11 mouse cellular contexts compared by ENCODE assay signal in genomic region chr17:74265636-74266035, GRCm38 (mm10). TPM values are rescaled to one million over a fixed set of nuclear protein-coding genes. Genes with fewer than 3 reads are reported as not detected.
A peak's percentile ranks its signal among the peaks of the same experiment; 100 is the strongest.
DNase-seq lines count a peak whose midpoint lies in the region; ATAC-seq lines count a peak whose summit lies in the region.
"Had no signal": no experiment of that assay in that cellular context is flagged by ENCODE, and none has a peak within 500 bp of the region (broad histone marks: within the 10 kb centered on the region; RNA-seq: fewer than 3 reads in every experiment).

No protein-coding gene starts in this region.

- H3K36me3 ChIP-seq in heart, embryonic 15.5 days = no peaks in the 10 kb centered on the region
- peaks cover 26% of the 10 kb centered on the region for H3K36me3 ChIP-seq in liver, embryonic 12.5 days
- H3K36me3 ChIP-seq in intestine, embryonic 16.5 days (ENCODE audit: control insufficient read depth, insufficient read depth, low read length) = no peaks in the 10 kb centered on the region
- H3K36me3 ChIP-seq in midbrain, embryonic 14.5 days (ENCODE audit: control insufficient read depth, insufficient read depth, low read length) = no peaks in the 10 kb centered on the region

- no peaks in the 10 kb centered on the region for H3K27me3 ChIP-seq in heart, embryonic 15.5 days
- H3K27me3 ChIP-seq in liver, embryonic 12.5 days (replicated peaks) = no peaks in the 10 kb centered on the region
- H3K27me3 ChIP-seq in intestine, embryonic 16.5 days (replicated peaks; ENCODE audit: control insufficient read depth, insufficient read depth, low read length) = no peaks in the 10 kb centered on the region
- H3K27me3 ChIP-seq in midbrain, embryonic 14.5 days (ENCODE audit: control insufficient read depth, insufficient read depth, low read length) = no peaks in the 10 kb centered on the region

- no peak overlapping the region for H3K4me2 ChIP-seq in heart, embryonic 15.5 days
- H3K4me2 ChIP-seq in liver, embryonic 12.5 days = peak overlapping the region; percentile 55; the same call in 1 of the 2 replicates
- no peak overlapping the region for H3K4me2 ChIP-seq in intestine, embryonic 16.5 days (ENCODE audit: low read depth, low read length)
- H3K4me2 ChIP-seq in midbrain, embryonic 14.5 days (ENCODE audit: low read length) = no peak overlapping the region

- peak overlapping the region; percentile 65 for H3K27ac ChIP-seq in heart, embryonic 15.5 days
- peak overlapping the region; percentile 94 for H3K27ac ChIP-seq in liver, embryonic 12.5 days
- peak overlapping the region; percentile 57; the same call in 1 of the 2 replicates for H3K27ac ChIP-seq in intestine, embryonic 16.5 days (ENCODE audit: low read length)
- H3K27ac ChIP-seq in midbrain, embryonic 14.5 days (replicated peaks; ENCODE audit: low read depth, low read length) = peak overlapping the region; percentile 46; the same call in 1 of the 2 replicates

- no peak for ATAC-seq in heart, embryonic 15.5 days (replicated peaks; ENCODE audit: insufficient number of reproducible peaks, insufficient read depth, low FRiP score, low read depth)
- no peak for ATAC-seq in liver, embryonic 12.5 days
- no peak for ATAC-seq in intestine, embryonic 16.5 days
- ATAC-seq in midbrain, embryonic 14.5 days (ENCODE audit: low FRiP score, low TSS enrichment) = no peak

- peaks cover 27% of the 10 kb centered on the region for H3K4me1 ChIP-seq in heart, embryonic 15.5 days (replicated peaks)
- H3K4me1 ChIP-seq in liver, embryonic 12.5 days = peaks cover 83% of the 10 kb centered on the region
- H3K4me1 ChIP-seq in intestine, embryonic 16.5 days (ENCODE audit: control insufficient read depth, insufficient read depth, low read length) = peaks cover 15% of the 10 kb centered on the region
- peaks cover 9% of the 10 kb centered on the region for H3K4me1 ChIP-seq in midbrain, embryonic 14.5 days (ENCODE audit: control insufficient read depth, insufficient read depth, low read length)

- DNase-seq in heart, postnatal 4 days = no peak
- DNase-seq in liver = no peak
- no peak for DNase-seq in midbrain, embryonic 14.5 days
- no peak for DNase-seq in retina, embryonic 14.5 days (ENCODE audit: low spot score)
- DNase-seq: adrenal gland, postnatal 14 days; kidney, postnatal 25 days; spleen, adult 18-20 months had no signal

- H3K4me3 ChIP-seq in heart, embryonic 15.5 days = no peak overlapping the region
- no peak overlapping the region for H3K4me3 ChIP-seq in liver, embryonic 12.5 days
- no peak overlapping the region for H3K4me3 ChIP-seq in intestine, embryonic 16.5 days (ENCODE audit: low read length)
- H3K4me3 ChIP-seq in midbrain, embryonic 14.5 days (replicated peaks; ENCODE audit: low read depth, low read length) = no peak overlapping the region
- H3K4me3 ChIP-seq: erythroblast, embryonic 14.5 days had no signal

- WGBS in heart, embryonic 15.5 days = 43% methylated on average over 1 of the region's 1 CpGs
- WGBS in liver, embryonic 12.5 days (ENCODE audit: insufficient replicate concordance) = 46% methylated on average over 1 of the region's 1 CpGs
- WGBS in intestine, embryonic 16.5 days = 38% methylated on average over 1 of the region's 1 CpGs
- 44% methylated on average over 1 of the region's 1 CpGs for WGBS in midbrain, embryonic 14.5 days

- no peaks in the 10 kb centered on the region for H3K9me3 ChIP-seq in heart, embryonic 15.5 days (replicated peaks)
- H3K9me3 ChIP-seq in liver, embryonic 12.5 days (replicated peaks) = peaks cover 11% of the 10 kb centered on the region
- H3K9me3 ChIP-seq in intestine, embryonic 16.5 days (ENCODE audit: control insufficient read depth, low read length) = no peaks in the 10 kb centered on the region
- no peaks in the 10 kb centered on the region for H3K9me3 ChIP-seq in midbrain, embryonic 14.5 days (ENCODE audit: control insufficient read depth, low read length)

- no peak overlapping the region for H3K9ac ChIP-seq in heart, embryonic 15.5 days
- H3K9ac ChIP-seq in liver, embryonic 12.5 days = peak overlapping the region; percentile 45; the same call in 1 of the 2 replicates
- H3K9ac ChIP-seq in intestine, embryonic 16.5 days (ENCODE audit: low read depth, low read length) = no peak overlapping the region
- no peak overlapping the region for H3K9ac ChIP-seq in midbrain, embryonic 14.5 days (replicated peaks; ENCODE audit: low read length)

RNA-seq across cellular contexts. Expression of gene Memo1, which starts 29.7 kb away (rescaled TPM):
- polyA plus RNA-seq in heart, embryonic 15.5 days (2015; fragmentation: Nextera tagmentation; extraction: Ambion mirVana) = 59.8 and 64.1 TPM in 2 replicates
- 10 to 100 TPM; 74.4 to 78.4 TPM for total RNA-seq in heart, postnatal 4 days (2021)
- 97.7 and 98.5 TPM in 2 replicates for polyA plus RNA-seq in liver, embryonic 12.5 days (2016; fragmentation: Nextera tagmentation; extraction: Ambion mirVana)
- 63.6 and 70.2 TPM in 2 replicates for polyA plus RNA-seq in intestine, embryonic 16.5 days (2015; fragmentation: Nextera tagmentation; extraction: Ambion mirVana)
- 59.3 and 64.0 TPM in 2 replicates for polyA plus RNA-seq in midbrain, embryonic 14.5 days (2014; fragmentation: Nextera tagmentation; extraction: Ambion mirVana)

RNA-seq across cellular contexts. Expression of gene Dpy30, which starts 58.1 kb away (rescaled TPM):
- polyA plus RNA-seq in heart, embryonic 15.5 days (2015; fragmentation: Nextera tagmentation; extraction: Ambion mirVana) = 156 and 195 TPM in 2 replicates
- total RNA-seq in heart, postnatal 4 days (2021) = 10 to 100 TPM; 80.7 to 87.4 TPM
- polyA plus RNA-seq in liver, embryonic 12.5 days (2016; fragmentation: Nextera tagmentation; extraction: Ambion mirVana) = 204 and 209 TPM in 2 replicates
- polyA plus RNA-seq in intestine, embryonic 16.5 days (2015; fragmentation: Nextera tagmentation; extraction: Ambion mirVana) = 216 and 246 TPM in 2 replicates
- polyA plus RNA-seq in midbrain, embryonic 14.5 days (2014; fragmentation: Nextera tagmentation; extraction: Ambion mirVana) = 199 and 211 TPM in 2 replicates
